Mouse (Mus musculus): ENCODE measurements around the gene Phf23.

- TF ChIP-seq POLR2A (IDR thresholded peaks at IDR 0.05; ENCODE audit: insufficient read length, low read depth) (no peak), MAX (IDR thresholded peaks at IDR 0.05; ENCODE audit: low read depth) (no peak), TCF12 (IDR thresholded peaks at IDR 0.05; ENCODE audit: insufficient read depth, poor library complexity, severe bottlenecking) (no peak), E2F4 (IDR thresholded peaks at IDR 0.05; ENCODE audit: insufficient read depth) (no peak), USF1 (IDR thresholded peaks at IDR 0.05; ENCODE audit: low read depth) (no peak), POLR2AphosphoS2 (IDR thresholded peaks at IDR 0.05; ENCODE audit: insufficient read length, low read depth) (no peak), MYOD1 (IDR thresholded peaks at IDR 0.05; ENCODE audit: control insufficient read depth in 1 of 3, insufficient read length in 2 of 3, low read depth in 2 of 3) (no peak), MYOG (IDR thresholded peaks at IDR 0.05; ENCODE audit: control insufficient read depth in 1 of 3, insufficient read depth in 1 of 3, insufficient read length in 2 of 3, low read depth in 2 of 3) (no peak), SRF (IDR thresholded peaks at IDR 0.05; ENCODE audit: control insufficient read depth, insufficient read length, low read depth) (no peak), CEBPB (IDR thresholded peaks at IDR 0.05; ENCODE audit: insufficient read depth, poor library complexity, severe bottlenecking) (no peak), TCF3 (IDR thresholded peaks at IDR 0.05; ENCODE audit: insufficient read length, low read depth) (no peak)
These were observed 26.8 kb upstream of the Phf23 start for GRCm38 (mm10) chr11:69968793-69969192.
